Mouse (Mus musculus): ENCODE data around the gene Oaz3.

Oaz3 gene

GRCm38 (mm10) chr3:94456529-94457000 lies 12.8 kb upstream of the Oaz3 start:
- peak; percentile 85 for DNase-seq (ENCODE audit: low read depth, low spot score)

- no peak for DNase-seq (ENCODE audit: low read depth, low spot score)
These were observed 5.7 kb upstream of the Oaz3 start for GRCm38 (mm10) chr3:94449377-94449776.

DNA sequence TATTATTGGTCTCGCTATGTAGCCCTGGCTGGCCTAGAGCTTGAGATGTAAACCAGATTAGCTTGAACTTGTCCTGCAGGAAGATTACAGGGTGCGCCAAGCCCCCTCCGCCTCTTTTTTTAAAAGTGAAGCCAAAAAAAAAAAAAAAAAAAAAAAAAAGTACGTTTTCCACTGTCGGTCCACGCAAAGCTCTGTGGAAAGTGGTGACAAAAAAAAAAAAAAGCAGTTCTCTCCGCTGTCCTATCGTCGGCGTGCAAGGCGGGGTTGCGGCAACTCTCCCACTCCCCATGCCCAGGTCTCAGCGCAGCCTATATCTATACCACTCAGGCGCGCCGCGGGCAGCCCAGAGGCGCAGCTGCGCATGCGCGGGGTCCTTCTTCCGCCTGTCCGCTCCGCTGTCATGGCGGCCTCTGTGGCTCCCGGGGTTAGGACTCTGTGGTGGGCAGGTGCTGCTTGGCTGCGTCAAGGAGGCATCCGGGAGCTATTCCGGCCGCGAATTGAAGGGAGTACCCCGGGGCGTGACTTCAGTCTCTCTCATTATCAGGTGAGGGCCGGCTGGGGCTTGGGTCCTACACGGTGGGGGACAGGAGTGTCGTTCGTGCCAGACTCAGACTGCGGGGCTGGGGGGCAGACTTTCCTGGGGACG lies 641 bp downstream of the Oaz3 start, which contains the start of gene Mrpl9:
Mrpl9 (plus strand) TSS at position 368 of the 646 bp plus-strand sequence.
- DNase-seq (ENCODE audit: low read depth, low spot score) = peak; percentile 79

DNA sequence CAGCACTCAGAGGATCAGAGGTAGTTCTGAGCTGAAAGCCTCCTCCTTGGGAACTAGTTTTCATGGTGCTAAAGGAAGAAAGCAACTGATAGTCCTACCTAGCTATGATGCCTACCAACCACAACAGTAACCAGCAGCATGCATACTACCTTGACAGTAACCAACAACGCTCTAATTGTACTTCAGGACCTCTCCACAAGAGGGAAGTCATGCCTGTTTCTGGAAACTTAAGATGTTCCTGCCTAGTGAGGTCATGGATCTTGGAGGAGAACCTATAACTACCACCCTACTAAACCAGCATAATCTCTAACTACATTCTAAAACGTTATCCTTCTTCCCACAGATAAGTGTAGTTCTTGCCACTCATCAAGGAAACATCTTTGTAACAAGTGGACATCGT lies 2.5 kb downstream of the Oaz3 start:
- no peak for DNase-seq (ENCODE audit: low read depth, low spot score)

- DNase-seq (ENCODE audit: low read depth, low spot score) = no peak
These were observed 7.3 kb downstream of the Oaz3 start for GRCm38 (mm10) chr3:94436420-94436819.

DNA sequence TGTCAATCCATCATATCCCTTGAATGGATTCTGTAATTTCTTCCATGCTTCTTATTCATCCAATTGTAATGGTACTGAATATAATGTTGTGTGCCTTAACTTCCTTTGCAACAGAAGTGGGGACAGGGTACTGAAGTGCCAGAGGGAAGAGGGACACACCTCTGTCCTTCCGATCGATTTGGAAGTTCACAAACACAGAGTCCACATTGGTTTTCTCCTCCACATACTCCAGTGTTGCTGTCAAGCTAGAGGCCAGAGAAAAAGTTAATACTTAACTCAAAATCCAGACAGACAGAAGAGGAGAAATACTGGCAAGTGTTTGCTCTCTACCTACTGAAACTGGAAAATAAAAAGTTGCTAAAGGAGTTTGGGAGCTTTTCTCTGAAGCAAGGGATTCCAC lies 9.4 kb downstream of the Oaz3 start:
- DNase-seq (ENCODE audit: low read depth, low spot score) = no peak

DNA sequence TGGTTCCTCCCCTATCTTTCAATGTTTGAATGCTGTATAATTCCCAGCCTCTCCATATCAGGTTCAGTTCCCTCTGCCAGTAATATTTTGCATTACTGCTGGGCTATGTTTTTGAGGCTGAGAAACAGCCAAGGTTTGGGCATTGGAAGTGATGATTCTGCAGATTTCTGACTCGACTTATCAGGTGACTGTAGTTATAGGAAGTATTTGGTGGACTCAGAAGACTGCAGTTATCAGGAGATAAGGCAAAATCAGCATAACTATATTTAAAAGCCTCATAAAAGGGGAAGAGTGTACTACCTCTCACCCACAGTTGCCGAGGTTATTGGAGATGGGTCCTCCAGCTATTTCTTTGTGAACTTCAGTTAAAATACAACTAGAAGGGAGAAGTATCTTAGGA lies 12.7 kb downstream of the Oaz3 start:
- no peak for DNase-seq (ENCODE audit: low read depth, low spot score)

DNA sequence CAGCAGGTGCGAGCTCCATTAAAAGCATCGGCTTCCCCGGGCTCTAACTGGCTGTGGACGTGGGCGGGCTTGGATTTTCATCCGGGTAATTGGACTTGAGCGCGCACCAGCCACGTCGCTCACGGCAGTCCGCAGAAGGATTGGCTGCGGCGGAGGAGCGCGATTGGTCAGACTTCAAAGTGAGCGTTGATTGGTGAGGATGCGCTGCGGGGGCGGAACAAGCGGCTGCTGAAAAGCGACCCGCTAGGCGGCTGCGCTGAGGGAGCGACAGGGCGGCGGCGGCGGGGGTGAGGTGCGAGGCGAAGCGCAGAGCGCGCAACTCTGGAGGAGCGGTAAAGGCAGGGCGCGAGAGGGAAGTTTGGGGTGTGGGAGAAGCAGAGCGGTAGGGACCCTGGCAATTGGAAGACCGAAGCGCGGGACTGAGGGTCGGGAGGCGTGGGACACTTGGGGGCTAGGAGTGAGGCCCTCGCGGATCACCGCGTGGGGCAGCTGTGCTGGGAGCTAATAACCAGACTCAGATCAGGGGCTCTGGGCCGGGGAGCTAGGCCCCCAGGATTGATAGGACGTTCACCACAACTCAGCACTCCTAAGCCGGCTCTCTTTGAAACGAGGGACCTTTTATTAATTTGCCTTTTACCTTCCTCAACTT lies 30.6 kb downstream of the Oaz3 start, which contains the start of gene Tdrkh:
Tdrkh (plus strand) TSS at position 243 of the 649 bp plus-strand sequence.
- peak; percentile 99 for DNase-seq (ENCODE audit: low read depth, low spot score)

- no peak for DNase-seq (ENCODE audit: low read depth, low spot score)
These were observed 31.2 kb downstream of the Oaz3 start for GRCm38 (mm10) chr3:94412530-94412929.

GRCm38 (mm10) chr3:94405561-94405960 lies 38.2 kb downstream of the Oaz3 start:
- DNase-seq (ENCODE audit: low read depth, low spot score) = no peak

DNA sequence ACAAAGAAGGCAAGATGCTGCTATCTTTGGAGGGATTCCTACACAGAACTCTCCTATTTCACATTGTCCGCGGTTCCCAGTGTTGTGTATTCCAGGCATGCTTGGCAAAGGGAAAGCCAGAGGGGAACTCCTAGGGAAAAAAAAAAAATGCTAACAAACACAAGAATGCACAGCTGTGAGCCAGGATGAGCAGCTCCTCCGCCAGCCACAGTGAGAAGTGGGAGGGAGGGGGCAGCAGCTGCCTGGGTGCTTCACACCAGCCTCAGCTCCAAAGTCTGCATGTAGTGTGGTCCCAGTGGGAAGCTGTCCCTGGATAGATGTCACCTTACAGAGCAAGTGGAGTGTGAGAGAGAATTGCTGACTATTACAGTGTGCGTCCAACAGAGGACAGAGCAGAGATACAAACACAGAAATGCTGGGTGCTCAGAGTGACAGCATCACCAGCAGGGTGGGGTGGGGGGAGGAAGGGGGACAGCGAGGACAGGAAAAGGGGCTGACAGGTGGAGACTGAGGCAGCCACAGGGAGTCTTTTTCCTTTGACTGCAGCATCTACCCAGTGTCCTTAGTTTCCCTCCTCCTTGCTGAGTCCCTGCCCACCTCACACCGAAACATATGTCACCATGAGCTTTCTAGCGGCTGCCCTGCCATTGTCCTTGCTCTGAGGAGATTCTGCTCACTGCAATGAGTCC lies 39.2 kb downstream of the Oaz3 start:
- peak; percentile 52 for DNase-seq (ENCODE audit: low read depth, low spot score)

DNA sequence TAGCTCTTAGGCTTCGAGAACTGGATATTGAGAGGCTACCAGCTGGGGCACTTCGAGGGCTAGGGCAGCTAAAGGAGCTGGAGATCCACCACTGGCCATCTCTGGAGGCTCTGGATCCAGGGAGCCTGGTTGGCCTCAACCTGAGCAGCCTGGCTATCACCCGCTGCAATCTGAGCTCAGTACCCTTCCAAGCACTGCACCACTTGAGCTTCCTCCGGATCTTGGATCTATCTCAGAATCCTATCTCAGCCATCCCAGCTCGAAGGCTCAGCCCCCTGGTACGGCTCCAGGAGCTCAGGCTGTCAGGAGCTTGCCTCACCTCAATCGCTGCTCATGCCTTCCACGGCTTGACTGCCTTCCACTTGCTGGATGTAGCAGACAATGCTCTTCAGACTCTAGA lies 41.3 kb downstream of the Oaz3 start:
- no peak for DNase-seq (ENCODE audit: low read depth, low spot score)

- no peak for DNase-seq (ENCODE audit: low read depth, low spot score)
These were observed 43.9 kb downstream of the Oaz3 start for GRCm38 (mm10) chr3:94399663-94400310.

- no peak for DNase-seq (ENCODE audit: low read depth, low spot score)
These were observed 44.7 kb downstream of the Oaz3 start for GRCm38 (mm10) chr3:94398943-94399481.

DNA sequence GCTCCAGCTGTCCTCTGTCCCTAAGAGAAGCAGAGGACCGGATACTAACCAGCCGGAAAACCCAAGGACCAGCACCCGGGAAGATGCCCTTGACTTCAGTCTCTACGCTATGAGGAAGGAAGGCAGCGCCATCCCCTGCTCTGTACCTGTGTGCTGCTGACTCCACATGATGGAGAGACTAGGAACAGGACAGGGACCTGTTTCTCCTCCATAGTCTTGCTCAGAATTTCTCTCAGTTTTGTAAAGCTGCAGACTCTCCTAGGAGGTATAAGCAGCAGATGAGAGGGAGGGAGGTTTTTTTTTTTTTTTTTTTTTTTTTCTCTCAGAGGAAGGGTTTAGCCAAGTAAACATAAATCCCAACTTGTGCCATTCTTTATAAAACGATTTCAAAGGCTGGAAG lies 45.5 kb downstream of the Oaz3 start, which contains the start of gene Lingo4:
Lingo4 (plus strand) TSS at position 301 of the 400 bp plus-strand sequence.
- DNase-seq (ENCODE audit: low read depth, low spot score) = no peak

- DNase-seq (ENCODE audit: low read depth, low spot score) = no peak
These were observed 46.9 kb downstream of the Oaz3 start for GRCm38 (mm10) chr3:94396851-94397250.

DNA sequence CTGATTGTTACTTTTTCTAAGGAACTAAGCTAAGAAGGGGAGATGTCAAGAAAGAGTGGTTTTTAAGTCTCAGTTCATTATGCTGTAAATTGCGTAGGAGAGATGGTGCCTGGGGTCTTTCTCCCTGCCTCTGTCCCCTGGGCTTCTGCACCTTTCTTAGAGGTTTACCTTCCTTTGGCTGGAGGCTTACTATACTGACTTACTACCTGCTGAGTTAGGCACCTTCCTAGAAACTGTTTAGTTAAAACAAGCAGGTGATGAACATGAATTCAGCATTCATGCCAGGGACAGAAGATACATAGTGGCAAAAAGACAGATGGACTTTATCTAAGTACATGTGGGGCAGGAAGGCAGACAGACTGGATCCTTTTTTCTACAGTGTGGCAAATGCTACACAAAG lies 47.4 kb downstream of the Oaz3 start:
- DNase-seq (ENCODE audit: low read depth, low spot score) = no peak

- DNase-seq (ENCODE audit: low read depth, low spot score) = no peak
These were observed 50.7 kb downstream of the Oaz3 start for GRCm38 (mm10) chr3:94393049-94393448.

DNA sequence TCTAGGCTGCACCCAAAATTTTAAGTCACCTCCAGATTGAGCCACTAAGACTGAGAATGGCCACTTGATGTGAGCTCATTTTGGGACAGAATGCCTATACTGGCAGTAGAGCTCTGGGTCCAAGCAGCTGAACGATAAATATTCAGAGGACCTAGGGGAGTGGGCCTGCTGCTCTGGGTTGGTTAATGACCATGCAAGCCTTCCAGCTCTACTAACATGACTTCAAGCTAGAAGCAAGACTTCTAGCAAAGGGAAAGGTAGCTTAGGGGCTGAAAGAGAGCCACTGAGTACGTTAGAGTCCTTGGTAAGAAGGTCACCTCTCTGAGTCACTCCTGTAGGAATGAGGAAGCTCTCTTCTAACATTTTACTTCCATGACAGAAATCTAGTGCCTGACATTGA lies 51.6 kb downstream of the Oaz3 start:
- no peak for DNase-seq (ENCODE audit: low read depth, low spot score)

GRCm38 (mm10) chr3:94391001-94391400 lies 52.7 kb downstream of the Oaz3 start:
- DNase-seq (ENCODE audit: low read depth, low spot score) = no peak

GRCm38 (mm10) chr3:94389420-94389819 lies 54.3 kb downstream of the Oaz3 start:
- DNase-seq (ENCODE audit: low read depth, low spot score) = no peak

GRCm38 (mm10) chr3:94388047-94388446 lies 55.7 kb downstream of the Oaz3 start:
- no peak for DNase-seq (ENCODE audit: low read depth, low spot score)
